Mouse (Mus musculus) limb, embryonic 15.5 days (tissue): ENCODE measurements around the gene Popdc2. TPM values are rescaled to one million over a fixed set of nuclear protein-coding genes. Genes with fewer than 3 reads are reported as not detected.
A peak's percentile ranks its signal among the peaks of the same experiment; 100 is the strongest.

ENCODE experiments used
- ATAC-seq: fragments of 200-750 bp; cut with Nextera tagmentation; 2 replicates; pipeline ENCODE4 v1.8.0; 2017; ENCODE audit warnings: low read depth, moderate TSS enrichment; ENCODE audit not compliant: insufficient number of reproducible peaks, low FRiP score, low TSS enrichment
- H3K27ac ChIP-seq: fragments of 300-500 bp; sonication (generic); 2 replicates; pipeline ENCODE4 v1.5.1; 2015; ENCODE audit warnings: moderate library complexity, mild to moderate bottlenecking, inconsistent platforms
- H3K27me3 ChIP-seq: fragments of 300-500 bp; sonication (generic); 2 replicates; pipeline ENCODE4 v1.6.1; 2015; ENCODE audit warnings: inconsistent platforms
- H3K36me3 ChIP-seq: fragments of 300-500 bp; sonication (generic); 2 replicates; pipeline ENCODE4 v1.6.1; 2015; ENCODE audit warnings: inconsistent platforms
- H3K4me1 ChIP-seq: fragments of 300-500 bp; sonication (generic); 2 replicates; pipeline ENCODE4 v1.6.1; 2015; ENCODE audit warnings: inconsistent platforms
- H3K4me2 ChIP-seq: fragments of 300-500 bp; sonication (generic); 2 replicates; pipeline ENCODE4 v1.6.1; 2015; ENCODE audit warnings: mild to moderate bottlenecking, inconsistent platforms
- H3K4me3 ChIP-seq: fragments of 300-500 bp; sonication (generic); 2 replicates; pipeline ENCODE4 v1.5.1; 2015; ENCODE audit warnings: mild to moderate bottlenecking, inconsistent platforms
- H3K9ac ChIP-seq: fragments of 300-500 bp; sonication (generic); 2 replicates; pipeline ENCODE4 v1.6.1; 2015; ENCODE audit warnings: inconsistent platforms
- H3K9me3 ChIP-seq: fragments of 300-500 bp; sonication (generic); 2 replicates; pipeline ENCODE4 v1.6.1; 2016; ENCODE audit warnings: inconsistent platforms
- WGBS: fragments of 180-500 bp; shearing (Covaris S2); methylation state at CpG from one replicate; pipeline ENCODE4 v1.1.7; 2015; 5-methylcytosine and 5-hydroxymethylcytosine counted together
- polyA plus RNA-seq: library from polyadenylated mRNA; unstranded; fragments of >200 nt; fragmentation: Nextera tagmentation; extraction: Ambion mirVana; gene quantifications from 2 replicates; pipeline ENCODE4 v1.2.1, GENCODE M21; 2015

Gene Popdc2
- polyA plus RNA-seq, 1 experiment from 2014 or later, result 3.2 TPM

DNA sequence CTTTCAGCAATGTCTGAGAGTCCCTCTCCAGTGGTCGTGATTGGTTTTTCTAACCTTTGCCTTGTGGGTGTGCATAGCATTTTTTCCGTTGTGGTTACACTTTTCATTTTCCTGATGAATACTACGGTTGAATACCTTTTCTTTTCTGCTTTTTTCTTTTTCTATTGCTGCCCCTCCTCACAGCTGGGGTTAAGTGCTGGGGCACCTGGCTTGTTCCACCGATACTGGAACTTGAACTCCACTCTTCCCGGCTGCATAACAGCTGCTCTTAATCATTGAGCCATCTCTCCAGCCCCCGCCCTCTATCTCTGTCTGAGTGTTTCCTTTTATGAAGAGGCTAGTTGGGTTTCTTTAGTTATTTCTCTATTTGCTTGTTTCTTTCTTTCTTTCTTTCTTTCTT is 17.1 kb downstream of the Popdc2 start:
- no peaks in the 10 kb centered on the region for H3K36me3 ChIP-seq
- no peak overlapping the region for H3K27ac ChIP-seq
- ATAC-seq, result no peak
- WGBS, result 23% methylated on average over 6 of the region's 6 CpGs
- H3K4me3 ChIP-seq, result no peak overlapping the region
- peaks cover 11% of the 10 kb centered on the region for H3K4me1 ChIP-seq
- H3K9ac ChIP-seq, result no peak overlapping the region
- H3K4me2 ChIP-seq, result no peak overlapping the region
- H3K9me3 ChIP-seq, result no peaks in the 10 kb centered on the region
- no peaks in the 10 kb centered on the region for H3K27me3 ChIP-seq

DNA sequence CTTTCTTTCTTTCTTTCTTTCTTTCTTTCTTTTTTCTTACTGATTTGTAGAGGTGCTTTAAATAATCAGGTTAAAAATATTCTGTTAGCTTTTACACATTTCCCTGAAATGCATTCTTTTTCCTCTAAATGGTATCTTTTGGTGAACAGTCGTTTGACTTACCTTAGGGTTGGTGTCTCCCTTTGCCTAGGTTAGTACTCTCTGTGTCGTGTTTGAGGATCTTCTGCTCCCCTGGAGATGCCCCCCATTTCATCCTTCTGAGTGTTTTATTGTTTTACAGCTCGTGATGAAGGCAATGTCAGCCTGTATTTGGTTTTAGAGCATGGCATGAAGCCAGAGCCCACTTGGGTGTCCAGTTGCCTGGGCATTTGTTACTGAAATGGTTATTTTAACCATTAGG is 17.5 kb downstream of the Popdc2 start:
- Histone ChIP-seq H3K36me3 (no peaks in the 10 kb centered on the region), H3K4me2 (no peak overlapping the region), H3K4me3 (no peak overlapping the region), H3K27me3 (no peaks in the 10 kb centered on the region), H3K9ac (no peak overlapping the region), H3K27ac (no peak overlapping the region), H3K9me3 (no peaks in the 10 kb centered on the region), H3K4me1 (peaks cover 11% of the 10 kb centered on the region)
- ATAC-seq, result no peak
- WGBS, result 34% methylated on average over 3 of the region's 3 CpGs

DNA sequence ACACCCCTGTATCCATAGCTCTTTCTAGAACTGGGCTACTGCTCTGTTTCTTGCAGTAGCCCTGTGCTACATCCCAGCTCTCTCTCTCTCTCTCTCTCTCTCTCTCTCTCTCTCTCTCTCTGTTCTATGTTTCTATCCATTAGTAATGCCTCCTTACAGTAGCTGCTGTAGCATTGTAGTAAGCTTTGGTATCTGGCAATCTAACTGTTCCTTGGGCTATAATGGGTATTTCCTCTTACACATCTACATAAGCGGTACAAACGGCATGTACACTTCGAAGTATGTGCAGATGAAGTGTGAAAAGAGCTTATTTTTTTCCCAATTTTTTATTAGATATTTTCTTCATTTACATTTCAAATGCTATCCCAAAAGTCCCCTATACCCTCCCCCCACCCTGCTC is 17.9 kb downstream of the Popdc2 start:
- no peak for ATAC-seq
- WGBS, result 89% methylated on average over 3 of the region's 3 CpGs
- Histone ChIP-seq H3K27ac (no peak overlapping the region), H3K36me3 (no peaks in the 10 kb centered on the region), H3K9ac (no peak overlapping the region), H3K4me3 (no peak overlapping the region), H3K9me3 (no peaks in the 10 kb centered on the region), H3K27me3 (no peaks in the 10 kb centered on the region), H3K4me2 (no peak overlapping the region), H3K4me1 (peaks cover 11% of the 10 kb centered on the region)

DNA sequence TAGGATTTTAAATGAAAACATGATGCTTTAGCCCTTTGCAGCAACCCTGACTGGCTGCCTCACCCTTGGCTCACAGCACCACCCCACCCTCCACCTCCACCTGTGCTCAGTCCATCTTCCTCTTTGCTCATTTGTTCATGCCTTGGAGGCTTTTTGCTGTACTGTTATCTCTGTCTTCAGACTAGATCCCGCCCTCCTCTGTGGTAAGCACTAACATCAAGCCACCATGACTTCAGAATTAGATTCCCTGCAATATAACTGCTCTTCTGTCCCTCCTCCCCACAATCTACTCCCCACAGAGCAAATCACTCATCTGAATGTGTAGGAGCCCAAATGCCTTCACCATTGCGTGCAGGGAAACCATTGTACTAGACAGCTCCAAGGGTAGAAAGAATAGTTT is 21.7 kb downstream of the Popdc2 start:
- Histone ChIP-seq H3K36me3 (no peaks in the 10 kb centered on the region), H3K4me3 (no peak overlapping the region), H3K4me1 (no peaks in the 10 kb centered on the region), H3K27ac (no peak overlapping the region), H3K4me2 (no peak overlapping the region), H3K9me3 (no peaks in the 10 kb centered on the region), H3K9ac (no peak overlapping the region), H3K27me3 (no peaks in the 10 kb centered on the region)
- WGBS, result 83% methylated on average over 2 of the region's 2 CpGs
- ATAC-seq, result no peak

DNA sequence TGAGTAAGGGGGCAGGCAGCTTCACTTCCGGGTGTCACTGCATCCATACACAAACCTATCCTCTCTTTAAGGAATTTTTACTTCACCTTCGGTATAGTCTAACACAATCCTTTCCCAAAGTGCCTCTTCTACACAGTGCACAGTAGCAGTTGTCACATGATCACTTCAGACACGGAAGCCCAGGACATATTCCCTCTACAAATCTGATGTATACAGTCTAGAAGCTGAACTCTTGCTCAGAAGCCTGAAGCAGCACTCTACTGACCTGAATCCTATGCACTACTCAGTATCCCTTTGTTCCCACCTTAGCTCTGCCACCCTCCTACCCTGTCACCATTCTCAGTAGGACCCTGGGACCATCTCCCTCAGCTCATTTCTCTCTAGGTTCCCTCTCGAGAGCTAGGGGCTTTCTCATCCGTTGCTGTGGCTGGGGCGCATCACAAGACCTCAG is 23.2 kb downstream of the Popdc2 start:
- no peak overlapping the region for H3K4me3 ChIP-seq
- no peaks in the 10 kb centered on the region for H3K4me1 ChIP-seq
- H3K36me3 ChIP-seq, result no peaks in the 10 kb centered on the region
- H3K27ac ChIP-seq, result no peak overlapping the region
- H3K27me3 ChIP-seq, result no peaks in the 10 kb centered on the region
- no peak overlapping the region for H3K4me2 ChIP-seq
- WGBS, result 86% methylated on average over 6 of the region's 6 CpGs
- H3K9ac ChIP-seq, result no peak overlapping the region
- no peaks in the 10 kb centered on the region for H3K9me3 ChIP-seq
- no peak for ATAC-seq

DNA sequence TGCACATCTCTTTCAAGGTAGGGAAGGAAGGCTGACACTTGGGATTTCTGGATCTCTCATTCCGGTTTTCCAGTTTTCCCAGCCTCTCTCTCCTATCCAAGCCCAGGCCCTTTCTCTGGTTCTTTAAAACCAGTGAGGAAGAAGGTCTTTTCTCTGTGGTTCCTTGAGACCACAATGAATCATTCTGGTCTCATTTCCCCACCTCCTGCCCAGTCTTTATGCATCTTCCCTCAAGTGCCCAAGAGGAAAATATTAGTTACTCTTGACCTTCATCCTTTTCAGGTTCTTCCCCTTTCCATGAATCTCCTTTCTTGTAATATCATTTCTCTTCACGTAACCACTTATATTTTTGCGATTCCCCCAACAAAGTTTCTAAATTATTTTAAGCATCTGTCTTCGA is 23.7 kb downstream of the Popdc2 start:
- 86% methylated on average over 4 of the region's 4 CpGs for WGBS
- Histone ChIP-seq H3K4me1 (no peaks in the 10 kb centered on the region), H3K36me3 (no peaks in the 10 kb centered on the region), H3K4me3 (no peak overlapping the region), H3K27me3 (no peaks in the 10 kb centered on the region), H3K4me2 (no peak overlapping the region), H3K9ac (no peak overlapping the region), H3K27ac (no peak overlapping the region), H3K9me3 (no peaks in the 10 kb centered on the region)
- no peak for ATAC-seq

DNA sequence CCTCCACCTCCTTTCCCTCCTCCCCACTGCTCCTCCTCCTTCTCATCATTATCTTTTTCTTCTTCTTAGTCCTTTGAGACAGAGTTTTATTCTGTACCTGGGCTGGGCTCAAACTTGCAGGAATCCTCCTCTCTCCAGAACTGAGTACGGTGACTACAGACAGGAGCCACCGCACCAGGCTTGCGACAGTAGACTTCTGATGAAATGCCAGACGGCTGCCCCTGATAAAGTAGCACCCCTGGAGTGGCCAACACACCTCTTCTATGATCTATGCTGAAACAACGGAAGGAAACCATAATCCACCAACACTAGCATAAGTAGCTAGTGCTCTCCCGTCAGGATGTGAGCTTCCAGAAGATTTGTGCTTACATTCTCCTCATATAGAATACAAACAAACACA is 25.4 kb downstream of the Popdc2 start:
- no peaks in the 10 kb centered on the region for H3K4me1 ChIP-seq
- WGBS, result 83% methylated on average over 6 of the region's 6 CpGs
- ATAC-seq, result no peak
- no peak overlapping the region for H3K27ac ChIP-seq
- no peaks in the 10 kb centered on the region for H3K9me3 ChIP-seq
- H3K36me3 ChIP-seq, result no peaks in the 10 kb centered on the region
- H3K9ac ChIP-seq, result no peak overlapping the region
- H3K27me3 ChIP-seq, result no peaks in the 10 kb centered on the region
- H3K4me2 ChIP-seq, result no peak overlapping the region
- no peak overlapping the region for H3K4me3 ChIP-seq

DNA sequence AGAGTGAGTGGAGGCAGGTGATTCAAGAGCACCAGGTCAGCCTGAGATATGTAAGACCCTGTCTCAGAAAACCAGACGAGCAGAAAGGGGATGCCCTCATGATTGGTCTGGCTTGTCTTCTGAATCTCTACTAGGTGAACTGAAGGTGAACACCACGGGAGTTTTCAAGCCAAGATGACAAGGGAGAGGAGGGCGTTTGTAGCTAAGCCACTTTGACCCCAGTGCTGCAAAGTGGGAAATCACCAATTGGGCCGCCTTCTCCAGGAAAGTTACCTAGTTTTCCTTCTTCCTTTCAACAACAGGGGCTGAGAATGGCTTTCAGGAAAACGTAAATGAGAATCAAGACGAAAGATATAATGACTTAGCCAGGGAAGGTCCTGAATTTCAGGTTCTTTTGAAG is 26.7 kb downstream of the Popdc2 start:
- H3K27ac ChIP-seq, result no peak overlapping the region
- no peak overlapping the region for H3K9ac ChIP-seq
- 68% methylated on average over 6 of the region's 6 CpGs for WGBS
- no peak for ATAC-seq
- H3K4me3 ChIP-seq, result no peak overlapping the region
- H3K27me3 ChIP-seq, result no peaks in the 10 kb centered on the region
- H3K4me2 ChIP-seq, result no peak overlapping the region
- H3K4me1 ChIP-seq, result no peaks in the 10 kb centered on the region
- H3K36me3 ChIP-seq, result no peaks in the 10 kb centered on the region
- H3K9me3 ChIP-seq, result no peaks in the 10 kb centered on the region

DNA sequence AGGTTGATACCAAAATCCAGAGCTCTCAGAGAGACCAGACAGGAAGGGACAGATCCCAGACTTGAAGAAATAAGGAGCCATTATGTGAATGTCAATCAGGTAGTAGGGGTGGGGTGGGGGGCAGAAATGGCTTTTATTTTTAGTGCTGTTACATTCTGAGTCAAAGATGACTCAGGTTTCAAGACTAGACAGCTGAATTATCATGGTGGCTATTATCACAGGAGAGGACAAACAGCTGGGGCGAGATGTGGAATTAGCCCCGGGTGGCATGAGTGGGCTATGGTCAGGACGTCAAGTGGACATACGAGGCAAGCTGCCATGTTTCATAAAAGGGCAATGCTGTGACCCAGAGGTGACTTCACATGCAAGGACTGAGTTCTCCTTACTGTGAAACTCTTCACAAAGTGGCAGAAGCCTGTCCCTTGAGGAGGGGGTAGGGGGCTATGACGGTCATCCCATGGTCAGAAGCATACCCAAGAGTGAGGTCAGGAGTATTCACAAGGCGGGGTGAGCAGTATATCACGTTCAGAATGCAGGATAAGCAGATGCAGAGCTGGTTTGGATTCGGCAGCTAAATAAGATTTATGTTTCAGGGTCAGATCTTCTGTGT is 27.4 kb downstream of the Popdc2 start:
- Histone ChIP-seq H3K9ac (no peak overlapping the region), H3K9me3 (no peaks in the 10 kb centered on the region), H3K4me3 (no peak overlapping the region), H3K27ac (no peak overlapping the region), H3K27me3 (no peaks in the 10 kb centered on the region), H3K4me1 (no peaks in the 10 kb centered on the region), H3K4me2 (no peak overlapping the region), H3K36me3 (no peaks in the 10 kb centered on the region)
- ATAC-seq, result no peak
- 70% methylated on average over 8 of the region's 8 CpGs for WGBS

DNA sequence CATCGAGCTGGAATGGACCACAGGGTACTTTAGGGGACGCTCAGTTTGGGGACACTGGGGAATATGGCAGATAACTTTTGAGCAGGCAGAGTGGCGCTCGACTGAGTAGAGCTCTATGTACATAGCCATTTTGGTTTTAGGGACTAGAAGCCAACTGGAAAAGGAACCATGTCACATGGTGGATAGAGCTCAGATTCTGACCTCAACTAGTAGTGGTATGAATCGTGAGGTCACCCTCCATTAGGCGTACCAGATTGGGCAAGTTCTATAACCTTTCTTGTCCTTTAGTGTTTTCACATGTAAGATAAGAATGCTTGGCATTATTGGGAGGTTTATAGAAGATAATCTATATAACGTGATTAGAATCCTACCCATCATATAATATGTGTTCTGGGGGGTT is 28.3 kb downstream of the Popdc2 start:
- no peak overlapping the region for H3K27ac ChIP-seq
- no peaks in the 10 kb centered on the region for H3K9me3 ChIP-seq
- no peak for ATAC-seq
- H3K36me3 ChIP-seq, result no peaks in the 10 kb centered on the region
- no peak overlapping the region for H3K4me2 ChIP-seq
- 86% methylated on average over 7 of the region's 7 CpGs for WGBS
- no peak overlapping the region for H3K4me3 ChIP-seq
- no peak overlapping the region for H3K9ac ChIP-seq
- H3K27me3 ChIP-seq, result no peaks in the 10 kb centered on the region
- H3K4me1 ChIP-seq, result no peaks in the 10 kb centered on the region

DNA sequence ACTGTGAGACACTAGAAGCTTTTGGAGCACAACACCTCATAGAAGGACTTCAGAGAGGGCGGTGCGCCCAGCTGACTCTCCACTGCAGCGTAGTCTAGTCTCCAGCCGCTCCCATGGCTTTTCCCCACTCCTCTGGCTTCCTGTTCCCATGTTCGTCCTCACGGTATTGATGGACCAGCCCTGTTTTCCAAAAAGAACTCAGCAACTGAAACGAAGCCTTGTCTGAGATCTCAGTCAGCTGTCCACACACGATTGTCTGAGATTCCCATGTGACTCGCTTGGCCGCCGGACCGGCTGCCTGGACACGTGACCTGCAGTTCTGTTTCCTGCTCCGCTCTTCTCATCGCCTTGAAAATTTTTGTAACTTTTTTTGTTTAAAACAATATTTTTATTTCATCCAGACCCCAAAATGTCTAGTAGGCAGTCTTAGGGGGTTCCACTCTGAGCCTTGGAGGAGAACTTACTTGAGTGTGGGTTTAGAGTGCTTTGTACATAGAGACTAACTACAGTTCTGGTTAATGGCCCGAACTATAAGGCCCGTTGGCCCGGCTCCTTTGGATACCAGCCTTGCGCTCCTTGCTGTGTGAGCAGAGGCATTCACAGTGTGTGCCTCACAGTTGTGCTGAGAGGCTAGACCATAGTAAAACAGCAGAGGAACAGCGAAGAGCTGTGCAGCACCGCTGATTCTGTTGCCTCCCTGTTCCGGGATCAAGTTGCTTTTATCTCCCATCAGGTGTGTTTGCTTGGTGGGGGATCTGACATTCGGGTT is 30.3 kb downstream of the Popdc2 start:
- no peaks in the 10 kb centered on the region for H3K36me3 ChIP-seq
- no peaks in the 10 kb centered on the region for H3K9me3 ChIP-seq
- 71% methylated on average over 23 of the region's 23 CpGs for WGBS
- H3K27me3 ChIP-seq, result no peaks in the 10 kb centered on the region
- H3K4me1 ChIP-seq, result peaks cover 8% of the 10 kb centered on the region
- ATAC-seq, result 0 out of 2 replicates have a peak, but pooled peaks have one; percentile 33
- H3K27ac ChIP-seq, result 0 out of 2 replicates have a peak overlapping the region, but pooled peaks have one; percentile 30
- H3K4me2 ChIP-seq, result peak overlapping the region; percentile 25; the same call in 1 of the 2 replicates
- no peak overlapping the region for H3K4me3 ChIP-seq
- H3K9ac ChIP-seq, result no peak overlapping the region

DNA sequence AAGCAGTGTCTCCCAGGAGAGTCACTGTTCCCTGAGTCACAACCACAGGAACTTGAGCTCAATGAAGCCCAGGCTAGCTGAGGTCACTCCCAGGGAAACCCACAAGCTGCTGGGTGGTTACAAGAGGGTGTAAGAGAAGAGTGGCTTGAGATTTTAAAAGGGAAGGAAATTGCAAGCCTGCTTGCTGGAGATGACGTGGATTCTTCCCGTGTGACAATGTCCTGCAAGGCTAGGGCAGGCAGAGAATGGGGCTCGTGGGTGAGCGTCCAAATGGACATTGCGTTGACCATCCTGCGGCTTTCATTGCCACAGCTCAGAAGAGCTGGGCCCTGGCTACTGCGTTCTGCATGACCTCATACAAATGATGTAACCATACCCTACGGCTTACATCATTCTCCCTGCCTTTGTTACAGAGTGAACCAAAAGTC is 32.2 kb downstream of the Popdc2 start:
- 78% methylated on average over 8 of the region's 8 CpGs for WGBS
- H3K4me3 ChIP-seq, result no peak overlapping the region
- H3K4me1 ChIP-seq, result peaks cover 9% of the 10 kb centered on the region
- H3K9ac ChIP-seq, result no peak overlapping the region
- H3K36me3 ChIP-seq, result no peaks in the 10 kb centered on the region
- no peak overlapping the region; the same call in 1 of the 2 replicates for H3K27ac ChIP-seq
- H3K27me3 ChIP-seq, result no peaks in the 10 kb centered on the region
- H3K4me2 ChIP-seq, result no peak overlapping the region
- no peak for ATAC-seq
- no peaks in the 10 kb centered on the region for H3K9me3 ChIP-seq
